Mouse (Mus musculus) cortical plate, adult 2 months (tissue): ENCODE measurements around the gene Ctxn1.

ENCODE experiments used
- CTCF ChIP-seq: fragments of 200-500 bp; IDR thresholded peaks from 2 replicates; pipeline ENCODE4 v1.5.1; 2011; ENCODE audit warnings: mild to moderate bottlenecking, control low read depth, low read length; ENCODE audit not compliant: insufficient read depth; ENCODE audit errors: extremely low read depth
- POLR2A ChIP-seq: fragments of 200-500 bp; IDR thresholded peaks from 2 replicates; pipeline ENCODE4 v1.6.1; 2011; ENCODE audit warnings: mild to moderate bottlenecking, low read length, control low read depth; ENCODE audit not compliant: insufficient read depth; ENCODE audit errors: extremely low read depth

DNA sequence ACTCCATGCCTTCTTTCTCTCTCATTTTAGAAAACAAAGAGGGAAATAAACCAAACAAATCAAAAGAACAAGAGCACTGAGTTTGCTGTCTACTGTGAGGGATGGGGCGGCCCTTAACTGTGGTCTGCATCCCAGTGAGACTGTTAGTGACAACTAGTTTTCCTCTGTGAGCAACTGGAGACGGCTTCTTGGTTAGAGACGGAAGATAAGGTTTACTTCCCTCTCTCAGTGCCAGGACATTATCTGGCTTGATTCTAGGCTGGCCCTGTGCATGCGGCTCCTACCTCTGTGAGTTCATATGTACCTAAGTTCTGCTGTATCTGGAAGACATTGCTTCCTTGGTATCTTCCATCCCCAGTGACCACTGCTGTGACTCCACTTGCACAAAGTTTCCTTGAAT, 38.7 kb upstream of the Ctxn1 start:
- TF ChIP-seq POLR2A (no peak), CTCF (no peak)
